Mouse (Mus musculus) stomach, postnatal 0 days (tissue): ENCODE measurements around the gene Avpr2. TPM values are rescaled to one million over a fixed set of nuclear protein-coding genes. Genes with fewer than 3 reads are reported as not detected.

Source experiments
- ATAC-seq: fragments of 200-750 bp; cut with Nextera tagmentation; 2 replicates; pipeline ENCODE4 v1.8.0; 2017; ENCODE audit not compliant: low FRiP score, low TSS enrichment
- DNase-seq: peaks from one replicate; pipeline ENCODE4 v3.0.0-alpha.2; 2016; ENCODE audit warnings: low spot score
- H3K27ac ChIP-seq: fragments of 300-500 bp; sonication (generic); replicated peaks from 2 replicates; pipeline ENCODE4 v1.5.1; 2014; ENCODE audit warnings: mild to moderate bottlenecking, control low read depth
- H3K27me3 ChIP-seq: fragments of 300-500 bp; sonication (generic); 2 replicates; pipeline ENCODE4 v1.6.1; 2014; ENCODE audit warnings: low read length; ENCODE audit not compliant: control insufficient read depth, insufficient read depth
- H3K36me3 ChIP-seq: fragments of 300-500 bp; sonication (generic); 2 replicates; pipeline ENCODE4 v1.6.1; 2014; ENCODE audit warnings: low read length, mixed read lengths; ENCODE audit not compliant: control insufficient read depth, insufficient read depth
- H3K4me1 ChIP-seq: fragments of 300-500 bp; sonication (generic); replicated peaks from 2 replicates; pipeline ENCODE4 v1.6.1; 2014; ENCODE audit warnings: antibody characterized with exemption; ENCODE audit not compliant: control insufficient read depth, insufficient read depth
- H3K4me2 ChIP-seq: fragments of 300-500 bp; sonication (generic); replicated peaks from 2 replicates; pipeline ENCODE4 v1.6.1; 2014; ENCODE audit warnings: low read depth, mild to moderate bottlenecking, control low read depth, moderate library complexity
- H3K4me3 ChIP-seq: fragments of 300-500 bp; sonication (generic); 2 replicates; pipeline ENCODE4 v1.5.1; 2014; ENCODE audit warnings: low read depth, low read length, control low read depth
- H3K9ac ChIP-seq: fragments of 300-500 bp; sonication (generic); 2 replicates; pipeline ENCODE4 v1.6.1; 2014; ENCODE audit warnings: mild to moderate bottlenecking, low read length, control low read depth, mixed read lengths
- H3K9me3 ChIP-seq: fragments of 300-500 bp; sonication (generic); 2 replicates; pipeline ENCODE4 v1.6.1; 2016; ENCODE audit warnings: low read length; ENCODE audit not compliant: control insufficient read depth
- CTCF ChIP-seq: IDR thresholded peaks from 2 replicates; pipeline ENCODE4 v1.5.1; 2016; ENCODE audit warnings: antibody characterized with exemption, low read depth, mild to moderate bottlenecking, moderate library complexity
- EP300 ChIP-seq: optimal IDR thresholded peaks from 2 replicates; pipeline ENCODE3; 2016; ENCODE audit warnings: antibody characterized with exemption
- WGBS: fragments of 180-500 bp; shearing (Covaris S2); extraction: QIAGEN DNeasy Blood & Tissue Kit; methylation state at CpG from one replicate; pipeline ENCODE4 v1.1.7; 2014; 5-methylcytosine and 5-hydroxymethylcytosine counted together
- polyA plus RNA-seq: library from polyadenylated mRNA; unstranded; fragments of >200 nt; fragmentation: Nextera tagmentation; extraction: Ambion mirVana; gene quantifications from 2 replicates; pipeline ENCODE4 v1.2.1, GENCODE M21; 2015

Gene Avpr2
- polyA plus RNA-seq, 1 experiment from 2014 or later = 0.67 TPM

DNA sequence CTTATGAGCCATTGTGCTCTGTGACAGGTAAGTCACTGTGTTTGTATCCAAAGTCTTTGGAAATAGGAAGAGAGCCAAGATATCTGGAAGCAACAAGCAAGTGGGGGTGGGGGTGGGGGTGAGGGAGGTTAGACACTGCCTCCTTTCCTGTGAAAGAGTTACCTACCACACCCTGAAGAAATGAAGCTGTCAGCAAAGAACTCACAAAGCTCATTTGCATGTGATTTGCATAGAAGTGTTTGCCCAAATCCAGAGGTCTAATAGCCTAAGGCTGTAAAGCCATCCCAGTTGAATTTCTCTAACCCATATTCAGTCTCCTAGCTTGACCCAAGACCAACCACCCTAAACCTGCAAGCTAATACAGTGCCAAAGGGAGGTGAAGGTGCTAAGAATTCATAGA is 18.5 kb downstream of the Avpr2 start:
- TF ChIP-seq CTCF (no peak), EP300 (no peak)
- Histone ChIP-seq H3K4me1 (no peaks in the 10 kb centered on the region), H3K27me3 (no peaks in the 10 kb centered on the region), H3K4me3 (no peak overlapping the region), H3K36me3 (no peaks in the 10 kb centered on the region), H3K27ac (no peak overlapping the region), H3K9me3 (no peaks in the 10 kb centered on the region), H3K9ac (no peak overlapping the region), H3K4me2 (no peak overlapping the region)
- ATAC-seq = no peak
- DNase-seq = no peak

DNA sequence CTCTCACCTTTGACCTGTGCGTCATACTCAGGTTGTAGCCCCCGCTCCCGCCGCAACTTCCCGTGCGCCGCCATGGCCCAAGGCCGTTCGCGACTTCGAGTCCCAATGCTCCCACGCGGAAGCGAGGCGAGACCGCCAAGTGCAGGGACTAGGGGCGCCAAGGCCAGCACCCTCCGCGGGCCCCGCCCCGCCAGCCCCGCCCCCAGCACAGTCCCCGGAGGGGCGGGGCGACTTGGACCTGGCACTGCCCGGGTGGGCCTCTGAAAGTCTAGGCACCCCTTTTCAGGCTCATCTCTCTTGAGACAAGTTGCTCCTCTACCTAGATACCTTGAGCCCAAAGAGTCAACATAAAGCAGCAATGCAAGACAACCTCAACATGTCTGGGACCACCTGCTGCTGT is 19.3 kb downstream of the Avpr2 start:
- no peaks in the 10 kb centered on the region for H3K36me3 ChIP-seq
- no peaks in the 10 kb centered on the region for H3K9me3 ChIP-seq
- no peak overlapping the region for H3K9ac ChIP-seq
- no peak for DNase-seq
- no peak for ATAC-seq
- no peak overlapping the region for H3K4me3 ChIP-seq
- no peak overlapping the region for H3K27ac ChIP-seq
- H3K4me2 ChIP-seq = peak overlapping the region; percentile 38
- no peaks in the 10 kb centered on the region for H3K27me3 ChIP-seq
- WGBS = 9% methylated on average over 20 of the region's 26 CpGs
- TF ChIP-seq EP300 (no peak), CTCF (no peak)
- no peaks in the 10 kb centered on the region for H3K4me1 ChIP-seq

DNA sequence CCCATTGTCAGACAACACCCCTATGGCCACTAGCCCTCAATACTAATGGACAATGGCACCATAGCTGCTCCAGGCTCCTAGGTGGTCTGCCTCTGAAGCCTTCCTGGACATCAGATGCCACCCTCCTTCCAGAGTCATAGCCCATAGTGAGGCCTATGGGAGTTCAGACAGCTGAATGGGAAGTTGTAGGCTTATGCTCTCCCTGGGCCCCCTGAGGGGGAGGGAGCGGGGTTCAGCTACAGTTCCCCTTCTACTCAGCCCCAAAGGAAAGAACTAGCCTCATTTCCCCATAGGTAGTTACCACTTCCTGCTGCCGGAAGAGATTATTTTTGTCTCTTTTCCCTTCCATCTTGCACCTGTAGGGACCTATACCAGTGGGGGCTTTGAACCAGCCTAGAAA is 19.7 kb downstream of the Avpr2 start:
- no peak for DNase-seq
- Histone ChIP-seq H3K4me3 (no peak overlapping the region), H3K4me2 (no peak overlapping the region; the same call in 1 of the 2 replicates)

DNA sequence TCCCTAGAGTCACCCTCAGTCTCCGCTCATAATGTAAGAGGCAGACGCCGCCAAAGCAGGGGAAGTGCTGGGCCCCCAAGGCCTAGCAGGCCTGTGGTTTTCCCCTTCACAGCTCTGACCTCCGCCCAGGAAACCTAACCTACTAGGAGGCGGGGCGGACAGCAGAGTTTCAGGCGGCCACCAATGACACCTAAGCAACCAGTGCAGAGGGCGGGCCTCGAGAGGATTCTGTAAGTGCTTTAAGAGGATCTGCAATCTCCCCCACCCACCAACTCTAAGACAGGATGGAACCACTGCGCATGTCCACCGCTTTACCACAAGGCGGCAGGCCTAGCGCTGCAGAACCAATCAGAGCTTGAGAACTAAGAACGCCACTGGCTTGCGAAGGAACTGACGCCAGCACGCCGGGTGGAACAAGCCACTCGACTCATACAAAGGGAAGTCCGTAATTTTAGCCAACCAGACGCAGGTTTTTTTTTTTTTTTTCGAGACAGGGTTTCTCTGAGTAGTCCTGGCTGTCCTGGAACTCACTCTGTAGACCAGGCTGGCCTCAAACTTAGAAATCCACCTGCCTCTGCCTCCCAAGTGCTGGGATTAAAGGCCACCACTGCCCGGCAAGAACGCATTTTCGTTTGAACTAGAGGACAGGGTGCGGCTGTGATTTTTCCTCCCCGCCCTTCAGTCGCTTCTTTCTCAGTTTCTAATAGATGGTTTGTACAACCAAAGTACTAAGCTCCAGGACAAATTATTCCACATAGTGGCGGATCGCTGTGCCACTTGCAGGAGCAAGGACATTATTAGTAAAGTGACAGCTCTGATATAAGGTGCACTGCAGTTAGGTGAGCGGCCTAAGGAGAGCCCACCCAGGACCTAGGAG is 23.2 kb downstream of the Avpr2 start:
- Histone ChIP-seq H3K36me3 (peaks cover 2% of the 10 kb centered on the region; the same call in 1 of the 2 replicates), H3K4me3 (no peak overlapping the region), H3K27ac (peak overlapping the region; percentile 74), H3K9ac (no peak overlapping the region), H3K9me3 (no peaks in the 10 kb centered on the region), H3K27me3 (no peaks in the 10 kb centered on the region), H3K4me1 (no peaks in the 10 kb centered on the region), H3K4me2 (peak overlapping the region; percentile 35)
- ATAC-seq = peak; percentile 97
- 24% methylated on average over 31 of the region's 31 CpGs for WGBS
- DNase-seq = peak; percentile 90
- no peak for TF ChIP-seq EP300
- TF ChIP-seq CTCF = peak; percentile 69

More for the DNA sequence above, 19.7 kb downstream of the Avpr2 start:
- ATAC-seq = no peak
- no peak for TF ChIP-seq EP300
- no peak for TF ChIP-seq CTCF
- H3K36me3 ChIP-seq = no peaks in the 10 kb centered on the region
- no peak overlapping the region for H3K27ac ChIP-seq
- 66% methylated on average over 2 of the region's 2 CpGs for WGBS
- H3K9ac ChIP-seq = no peak overlapping the region
- no peaks in the 10 kb centered on the region for H3K4me1 ChIP-seq
- no peaks in the 10 kb centered on the region for H3K27me3 ChIP-seq
- H3K9me3 ChIP-seq = no peaks in the 10 kb centered on the region

DNA sequence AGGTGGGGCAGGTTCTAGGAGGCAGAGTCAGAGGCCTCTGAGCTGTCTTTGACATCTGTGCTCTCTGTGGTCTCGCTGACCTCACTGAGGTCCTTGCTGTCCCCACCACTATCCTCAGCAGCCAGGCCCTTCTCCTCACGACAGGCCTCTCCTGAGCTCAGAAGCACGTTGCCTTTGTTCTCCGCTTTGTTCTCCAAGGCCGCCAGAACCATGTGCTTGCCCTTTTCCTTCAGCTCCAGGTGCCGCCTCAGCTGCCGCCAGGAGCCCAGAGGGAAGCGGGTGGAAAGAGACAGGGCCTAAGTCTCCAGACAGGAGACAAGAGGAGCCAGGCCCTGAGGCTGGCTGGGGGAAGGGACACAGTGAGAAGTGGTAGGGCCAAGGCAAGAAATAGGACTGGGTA is 25.0 kb downstream of the Avpr2 start:
- Histone ChIP-seq H3K4me3 (no peak overlapping the region), H3K36me3 (peaks cover 2% of the 10 kb centered on the region; the same call in 1 of the 2 replicates), H3K9ac (no peak overlapping the region), H3K27me3 (no peaks in the 10 kb centered on the region), H3K4me1 (no peaks in the 10 kb centered on the region), H3K27ac (no peak overlapping the region), H3K9me3 (no peaks in the 10 kb centered on the region), H3K4me2 (no peak overlapping the region)
- TF ChIP-seq EP300 = no peak
- no peak for TF ChIP-seq CTCF
- WGBS = 86% methylated on average over 8 of the region's 8 CpGs
- ATAC-seq (no peak), DNase-seq (no peak)

DNA sequence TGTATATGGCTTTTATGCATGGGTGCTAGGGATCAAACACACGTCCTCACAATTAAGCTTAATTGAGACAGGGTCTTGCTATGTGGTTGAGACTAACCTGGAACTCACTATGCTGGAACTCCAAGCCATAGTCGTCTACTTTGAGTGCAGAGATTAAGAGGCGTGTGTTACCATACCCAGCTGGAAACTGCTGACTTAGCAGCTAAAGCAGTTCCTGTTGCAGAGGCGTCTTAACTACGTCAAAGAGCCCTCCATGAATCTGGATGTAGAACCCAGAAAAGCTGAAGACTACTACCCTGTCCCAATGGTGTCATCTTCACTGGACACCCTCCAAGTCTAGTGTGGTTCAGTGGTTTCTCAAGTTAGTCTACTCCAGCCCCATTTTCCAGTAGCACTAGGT is 26.7 kb downstream of the Avpr2 start:
- Histone ChIP-seq H3K9ac (no peak overlapping the region), H3K4me2 (no peak overlapping the region), H3K36me3 (peaks cover 2% of the 10 kb centered on the region; the same call in 1 of the 2 replicates), H3K27ac (no peak overlapping the region), H3K4me3 (no peak overlapping the region), H3K9me3 (no peaks in the 10 kb centered on the region), H3K27me3 (no peaks in the 10 kb centered on the region), H3K4me1 (no peaks in the 10 kb centered on the region)
- DNase-seq (no peak), ATAC-seq (no peak)
- 84% methylated on average over 5 of the region's 5 CpGs for WGBS
- TF ChIP-seq CTCF = no peak
- no peak for TF ChIP-seq EP300
